Mouse (Mus musculus) kidney, embryonic 15.5 days (tissue): Measurements from ENCODE around the gene Mef2c. TPM values are rescaled to one million over a fixed set of nuclear protein-coding genes. Genes with fewer than 3 reads are reported as not detected.

ENCODE experiments used
- ATAC-seq: fragments of 200-750 bp; cut with Nextera tagmentation; replicated peaks from 2 replicates; pipeline ENCODE4 v1.8.0; 2017; ENCODE audit warnings: moderate TSS enrichment; ENCODE audit not compliant: low FRiP score
- H3K27ac ChIP-seq: fragments of 300-500 bp; sonication (generic); 2 replicates; pipeline ENCODE4 v1.5.1; 2015; ENCODE audit warnings: mild to moderate bottlenecking, inconsistent platforms
- H3K27me3 ChIP-seq: fragments of 300-500 bp; sonication (generic); 2 replicates; pipeline ENCODE4 v1.6.1; 2015; ENCODE audit warnings: inconsistent platforms
- H3K36me3 ChIP-seq: fragments of 300-500 bp; sonication (generic); 2 replicates; pipeline ENCODE4 v1.6.1; 2015; ENCODE audit warnings: inconsistent platforms
- H3K4me1 ChIP-seq: fragments of 300-500 bp; sonication (generic); 2 replicates; pipeline ENCODE4 v1.6.1; 2015; ENCODE audit warnings: inconsistent platforms
- H3K4me2 ChIP-seq: fragments of 300-500 bp; sonication (generic); 2 replicates; pipeline ENCODE4 v1.6.1; 2015; ENCODE audit warnings: moderate library complexity, mild to moderate bottlenecking, inconsistent platforms
- H3K4me3 ChIP-seq: fragments of 300-500 bp; sonication (generic); replicated peaks from 2 replicates; pipeline ENCODE4 v1.5.1; 2015; ENCODE audit warnings: mild to moderate bottlenecking, inconsistent platforms
- H3K9ac ChIP-seq: fragments of 300-500 bp; sonication (generic); 2 replicates; pipeline ENCODE4 v1.6.1; 2015; ENCODE audit warnings: mild to moderate bottlenecking, inconsistent platforms
- H3K9me3 ChIP-seq: fragments of 300-500 bp; sonication (generic); replicated peaks from 2 replicates; pipeline ENCODE4 v1.6.1; 2016; ENCODE audit warnings: inconsistent platforms
- WGBS: fragments of 180-500 bp; shearing (Covaris S2); methylation state at CpG from one replicate; pipeline ENCODE4 v1.1.7; 2015; ENCODE audit warnings: mixed read lengths; 5-methylcytosine and 5-hydroxymethylcytosine counted together
- polyA plus RNA-seq: library from polyadenylated mRNA; unstranded; fragments of >200 nt; fragmentation: Nextera tagmentation; extraction: Ambion mirVana; gene quantifications from 2 replicates; pipeline ENCODE4 v1.2.1, GENCODE M21; 2015

The Mef2c gene
- polyA plus RNA-seq, 1 experiment from 2014 or later, result 53.6 TPM

GRCm38 (mm10) chr13:83635218-83635617 is 131.4 kb downstream of the Mef2c start:
- H3K4me2 ChIP-seq, result no peak overlapping the region
- H3K36me3 ChIP-seq, result no peaks in the 10 kb centered on the region
- no peak overlapping the region for H3K27ac ChIP-seq
- ATAC-seq, result no peak
- H3K4me1 ChIP-seq, result no peaks in the 10 kb centered on the region
- H3K4me3 ChIP-seq, result no peak overlapping the region
- no peaks in the 10 kb centered on the region for H3K9me3 ChIP-seq
- no peak overlapping the region for H3K9ac ChIP-seq
- 40% methylated on average over 7 of the region's 7 CpGs for WGBS
- no peaks in the 10 kb centered on the region for H3K27me3 ChIP-seq

DNA sequence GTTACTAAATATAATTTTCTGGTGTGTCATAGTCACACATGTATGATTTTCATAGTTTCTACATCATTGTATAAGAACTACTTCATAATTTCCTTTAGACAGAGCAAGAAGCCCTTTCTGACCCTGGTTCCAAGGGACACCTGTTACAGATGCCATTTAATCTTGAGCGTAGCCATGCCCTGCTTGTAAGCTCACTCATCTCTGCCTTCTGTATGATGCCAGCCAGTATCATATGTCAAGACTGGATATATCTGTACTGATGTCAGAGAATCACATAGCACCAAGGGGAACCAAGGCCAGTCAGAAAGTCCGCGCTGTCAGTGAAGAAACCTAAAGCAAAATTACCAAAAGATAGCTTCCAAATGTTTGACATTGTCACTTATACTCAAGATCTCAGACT is 133.8 kb downstream of the Mef2c start:
- Histone ChIP-seq H3K27ac (no peak overlapping the region), H3K4me1 (no peaks in the 10 kb centered on the region), H3K4me3 (no peak overlapping the region), H3K4me2 (no peak overlapping the region), H3K9me3 (no peaks in the 10 kb centered on the region), H3K27me3 (no peaks in the 10 kb centered on the region), H3K36me3 (no peaks in the 10 kb centered on the region), H3K9ac (no peak overlapping the region)
- no peak for ATAC-seq
- WGBS, result 89% methylated on average over 3 of the region's 3 CpGs

DNA sequence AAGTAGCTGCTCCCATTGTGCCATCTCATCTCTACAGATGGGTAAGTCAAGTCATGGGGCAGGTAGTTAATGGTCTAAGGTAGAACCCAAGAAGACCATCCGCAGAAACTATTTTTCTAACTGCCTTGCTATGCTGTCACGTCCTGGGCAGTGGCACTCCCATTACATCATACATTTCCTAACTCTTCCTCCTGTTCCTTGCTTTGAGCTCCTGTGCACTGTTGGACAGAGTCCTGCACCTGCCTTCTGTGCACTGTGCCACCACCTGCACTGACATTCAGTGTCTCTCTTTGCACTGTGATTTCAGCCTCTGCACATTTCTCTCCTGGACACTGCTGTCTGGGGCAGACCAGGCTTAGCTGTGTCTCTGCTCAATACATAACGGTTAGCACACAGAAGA is 134.9 kb downstream of the Mef2c start:
- Histone ChIP-seq H3K4me2 (no peak overlapping the region), H3K4me1 (no peaks in the 10 kb centered on the region), H3K4me3 (no peak overlapping the region), H3K27me3 (no peaks in the 10 kb centered on the region), H3K9ac (no peak overlapping the region), H3K27ac (no peak overlapping the region), H3K36me3 (no peaks in the 10 kb centered on the region), H3K9me3 (no peaks in the 10 kb centered on the region)
- no peak for ATAC-seq
- WGBS, result 85% methylated on average over 3 of the region's 3 CpGs

GRCm38 (mm10) chr13:83649051-83649450 is 145.2 kb downstream of the Mef2c start:
- H3K9me3 ChIP-seq, result no peaks in the 10 kb centered on the region
- no peaks in the 10 kb centered on the region for H3K4me1 ChIP-seq
- H3K4me3 ChIP-seq, result no peak overlapping the region
- H3K36me3 ChIP-seq, result no peaks in the 10 kb centered on the region
- no peak overlapping the region for H3K9ac ChIP-seq
- no peak overlapping the region for H3K4me2 ChIP-seq
- ATAC-seq, result no peak
- no peak overlapping the region for H3K27ac ChIP-seq
- H3K27me3 ChIP-seq, result no peaks in the 10 kb centered on the region
- WGBS, result 90% methylated on average over 3 of the region's 3 CpGs

DNA sequence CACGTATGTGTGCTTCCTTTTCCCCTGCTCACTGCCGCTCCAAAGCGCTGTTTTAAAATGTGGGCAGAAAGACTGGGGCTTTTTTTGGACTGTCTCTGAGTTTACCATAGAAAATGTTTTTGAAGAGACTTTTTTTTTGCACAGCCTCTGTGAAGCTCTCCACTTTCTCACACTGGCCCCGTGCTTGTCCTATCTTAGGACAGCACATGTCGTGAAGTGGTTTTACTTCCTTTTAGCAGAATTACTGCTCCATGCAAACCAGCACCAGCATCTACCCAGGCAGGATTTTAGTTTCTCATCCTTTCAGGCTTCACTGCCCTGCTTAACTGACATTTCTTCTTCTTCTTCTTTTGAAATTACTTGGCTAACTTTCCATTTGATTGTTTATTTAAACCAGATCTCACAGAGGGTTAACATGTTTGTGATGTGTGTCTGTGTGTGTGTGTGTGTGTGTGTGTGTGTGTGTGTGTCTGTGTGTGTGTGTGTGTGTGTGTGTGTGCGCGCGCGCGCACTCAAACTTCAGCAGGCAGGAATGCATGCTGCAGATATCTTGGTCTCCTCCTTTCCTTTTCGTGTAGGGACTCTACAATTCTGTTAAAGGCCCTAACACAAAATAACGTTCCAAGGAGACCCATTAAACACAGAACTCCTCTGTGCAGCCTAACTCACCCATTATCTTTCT is 146.1 kb downstream of the Mef2c start:
- no peak overlapping the region for H3K4me2 ChIP-seq
- no peak overlapping the region for H3K4me3 ChIP-seq
- H3K27ac ChIP-seq, result no peak overlapping the region
- no peak for ATAC-seq
- no peaks in the 10 kb centered on the region for H3K4me1 ChIP-seq
- H3K36me3 ChIP-seq, result no peaks in the 10 kb centered on the region
- WGBS, result 85% methylated on average over 12 of the region's 12 CpGs
- no peaks in the 10 kb centered on the region for H3K27me3 ChIP-seq
- no peaks in the 10 kb centered on the region for H3K9me3 ChIP-seq
- no peak overlapping the region for H3K9ac ChIP-seq

GRCm38 (mm10) chr13:83650807-83651206 is 147.0 kb downstream of the Mef2c start:
- Histone ChIP-seq H3K9ac (no peak overlapping the region), H3K4me1 (no peaks in the 10 kb centered on the region), H3K27ac (no peak overlapping the region), H3K9me3 (no peaks in the 10 kb centered on the region), H3K27me3 (no peaks in the 10 kb centered on the region), H3K4me3 (no peak overlapping the region), H3K4me2 (no peak overlapping the region), H3K36me3 (no peaks in the 10 kb centered on the region)
- 95% methylated on average over 3 of the region's 3 CpGs for WGBS
- no peak for ATAC-seq

DNA sequence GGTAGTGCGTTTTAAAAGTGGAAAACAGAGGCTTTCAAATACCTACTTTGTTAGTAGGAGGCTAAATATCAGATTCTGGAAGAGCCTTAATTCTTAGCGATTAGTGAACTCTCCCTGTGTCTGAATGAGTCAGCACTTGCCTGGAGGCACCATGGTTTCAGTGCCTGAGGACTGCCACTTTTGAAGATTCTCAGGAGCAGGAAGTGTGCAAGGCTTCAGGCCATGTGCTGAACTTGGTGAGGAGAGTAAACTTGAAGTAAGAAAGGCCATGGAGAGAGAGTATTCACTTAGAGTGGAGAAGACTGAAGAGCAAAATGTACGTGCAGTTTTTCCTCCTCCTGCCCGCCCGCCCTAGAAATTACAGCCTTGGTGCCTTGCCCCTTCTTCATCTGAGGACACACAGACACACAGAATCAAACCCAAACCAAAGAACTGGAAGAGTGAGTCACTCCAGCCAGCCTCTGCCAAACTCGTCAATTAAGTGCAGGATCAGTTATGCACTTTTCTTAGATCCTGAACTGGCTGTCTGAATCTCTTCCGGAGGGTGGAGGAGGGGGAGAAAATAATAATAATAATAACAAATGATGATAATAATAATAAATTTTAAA is 148.2 kb downstream of the Mef2c start:
- H3K4me3 ChIP-seq, result no peak overlapping the region
- H3K27ac ChIP-seq, result no peak overlapping the region
- H3K36me3 ChIP-seq, result no peaks in the 10 kb centered on the region
- no peaks in the 10 kb centered on the region for H3K27me3 ChIP-seq
- H3K4me2 ChIP-seq, result no peak overlapping the region
- WGBS, result 84% methylated on average over 7 of the region's 7 CpGs
- no peaks in the 10 kb centered on the region for H3K9me3 ChIP-seq
- ATAC-seq, result no peak
- H3K9ac ChIP-seq, result no peak overlapping the region
- no peaks in the 10 kb centered on the region for H3K4me1 ChIP-seq

DNA sequence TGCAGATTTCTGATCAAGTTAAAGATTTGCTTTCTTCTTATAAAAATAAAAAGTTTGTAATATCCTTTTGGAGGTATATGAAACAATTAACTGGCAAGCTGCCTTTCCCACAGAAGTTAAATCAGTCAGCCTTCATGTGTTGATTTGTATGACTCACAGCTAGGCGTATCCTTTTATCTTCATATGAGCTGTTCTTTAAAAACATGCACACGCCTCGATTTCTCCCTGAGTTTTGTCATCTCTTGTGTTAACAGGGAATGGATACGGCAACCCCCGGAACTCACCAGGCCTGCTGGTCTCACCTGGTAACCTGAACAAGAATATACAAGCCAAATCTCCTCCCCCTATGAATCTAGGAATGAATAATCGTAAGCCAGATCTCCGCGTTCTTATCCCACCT is 148.7 kb downstream of the Mef2c start:
- H3K36me3 ChIP-seq, result no peaks in the 10 kb centered on the region
- ATAC-seq, result no peak
- H3K9me3 ChIP-seq, result no peaks in the 10 kb centered on the region
- no peaks in the 10 kb centered on the region for H3K27me3 ChIP-seq
- H3K27ac ChIP-seq, result no peak overlapping the region
- no peak overlapping the region for H3K4me2 ChIP-seq
- no peaks in the 10 kb centered on the region for H3K4me1 ChIP-seq
- no peak overlapping the region for H3K4me3 ChIP-seq
- no peak overlapping the region for H3K9ac ChIP-seq
- 91% methylated on average over 8 of the region's 8 CpGs for WGBS

- H3K27me3 ChIP-seq, result no peaks in the 10 kb centered on the region
- 43% methylated on average over 8 of the region's 8 CpGs for WGBS
- H3K4me1 ChIP-seq, result no peaks in the 10 kb centered on the region
- no peaks in the 10 kb centered on the region for H3K9me3 ChIP-seq
- no peaks in the 10 kb centered on the region for H3K36me3 ChIP-seq
- no peak overlapping the region for H3K4me2 ChIP-seq
- H3K4me3 ChIP-seq, result no peak overlapping the region
- H3K9ac ChIP-seq, result no peak overlapping the region
- H3K27ac ChIP-seq, result no peak overlapping the region
- ATAC-seq, result peak; percentile 54; the same call in 1 of the 2 replicates
Measured at GRCm38 (mm10) chr13:83654889-83655769, 151.3 kb downstream of the Mef2c start.

- H3K27ac ChIP-seq, result no peak overlapping the region
- H3K4me2 ChIP-seq, result no peak overlapping the region
- no peak overlapping the region for H3K4me3 ChIP-seq
- H3K9me3 ChIP-seq, result no peaks in the 10 kb centered on the region
- H3K9ac ChIP-seq, result no peak overlapping the region
- no peaks in the 10 kb centered on the region for H3K4me1 ChIP-seq
- no peak for ATAC-seq
- H3K27me3 ChIP-seq, result no peaks in the 10 kb centered on the region
- WGBS, result 84% methylated on average over 7 of the region's 7 CpGs
- no peaks in the 10 kb centered on the region for H3K36me3 ChIP-seq
Measured at GRCm38 (mm10) chr13:83656094-83656493, 152.3 kb downstream of the Mef2c start.

GRCm38 (mm10) chr13:83656773-83657172 is 152.9 kb downstream of the Mef2c start:
- ATAC-seq, result no peak; the same call in 1 of the 2 replicates
- no peaks in the 10 kb centered on the region for H3K27me3 ChIP-seq
- no peak overlapping the region for H3K9ac ChIP-seq
- H3K4me3 ChIP-seq, result no peak overlapping the region
- no peaks in the 10 kb centered on the region for H3K9me3 ChIP-seq
- H3K4me2 ChIP-seq, result no peak overlapping the region
- H3K36me3 ChIP-seq, result no peaks in the 10 kb centered on the region
- H3K4me1 ChIP-seq, result no peaks in the 10 kb centered on the region
- H3K27ac ChIP-seq, result no peak overlapping the region
- WGBS, result 72% methylated on average over 4 of the region's 4 CpGs

DNA sequence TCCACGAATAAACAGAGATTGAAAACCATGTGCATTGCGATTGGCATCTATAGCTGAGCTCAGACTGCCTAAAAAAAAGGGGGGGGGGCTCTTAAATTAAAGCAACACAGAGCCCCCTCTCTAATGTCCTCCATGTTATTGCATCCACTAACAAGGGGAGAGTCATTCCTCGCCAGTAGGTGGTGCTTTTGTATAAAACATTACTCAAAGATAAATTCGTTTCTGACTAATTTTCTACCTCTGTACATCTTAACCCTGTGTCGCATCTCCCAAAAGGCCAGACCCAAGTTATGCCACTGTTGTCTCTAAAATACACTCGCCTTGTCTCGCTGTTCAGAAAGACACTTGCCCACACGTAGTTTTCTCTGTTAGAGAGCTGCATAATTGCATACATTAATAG is 156.9 kb downstream of the Mef2c start:
- Histone ChIP-seq H3K4me2 (no peak overlapping the region), H3K4me1 (no peaks in the 10 kb centered on the region), H3K36me3 (no peaks in the 10 kb centered on the region), H3K27me3 (no peaks in the 10 kb centered on the region), H3K27ac (no peak overlapping the region), H3K9me3 (no peaks in the 10 kb centered on the region), H3K4me3 (no peak overlapping the region), H3K9ac (no peak overlapping the region)
- no peak for ATAC-seq
- WGBS, result 68% methylated on average over 8 of the region's 8 CpGs
